ENCODE assay signal across 8 mouse cellular contexts in genomic region chrX:103563531-103564246, GRCm38 (mm10).
A peak's percentile ranks its signal among the peaks of the same experiment; 100 is the strongest.
DNase-seq lines count a peak whose midpoint lies in the region; ATAC-seq and TF ChIP-seq lines count a peak whose summit lies in the region.

No protein-coding gene starts in this region.

- no peak overlapping the region for H3K9ac ChIP-seq in forebrain, embryonic 11.5 days (ENCODE audit: low read length)
- H3K9ac ChIP-seq in intestine, embryonic 15.5 days: no peak overlapping the region
- no peak overlapping the region for H3K9ac ChIP-seq in neural tube, embryonic 13.5 days

- no peaks in the 10 kb centered on the region for H3K9me3 ChIP-seq in forebrain, embryonic 11.5 days (ENCODE audit: control insufficient read depth, low read length)
- no peaks in the 10 kb centered on the region; the same call in 1 of the 2 replicates for H3K9me3 ChIP-seq in forebrain, embryonic 10.5 days
- H3K9me3 ChIP-seq in intestine, embryonic 15.5 days: no peaks in the 10 kb centered on the region
- 0 out of 2 replicates have a peak, but pooled peaks cover 3% of the 10 kb centered on the region for H3K9me3 ChIP-seq in neural tube, embryonic 13.5 days

- peak overlapping the region; percentile 53 for H3K27ac ChIP-seq in forebrain, embryonic 11.5 days (ENCODE audit: low read depth, low read length)
- H3K27ac ChIP-seq in forebrain, embryonic 10.5 days: no peak overlapping the region
- no peak overlapping the region for H3K27ac ChIP-seq in intestine, embryonic 15.5 days
- peak overlapping the region; percentile 84 for H3K27ac ChIP-seq in neural tube, embryonic 13.5 days (replicated peaks)
- H3K27ac ChIP-seq in thymus, adult 2 months (ENCODE audit: control insufficient read depth, insufficient read depth, low read length): no peak overlapping the region; the same call in 1 of the 2 replicates

- no peak overlapping the region for H3K4me3 ChIP-seq in forebrain, embryonic 11.5 days (ENCODE audit: low read depth, low read length)
- no peak overlapping the region for H3K4me3 ChIP-seq in forebrain, embryonic 10.5 days
- H3K4me3 ChIP-seq in intestine, embryonic 15.5 days (replicated peaks): no peak overlapping the region
- no peak overlapping the region for H3K4me3 ChIP-seq in neural tube, embryonic 13.5 days
- H3K4me3 ChIP-seq in thymus, adult 2 months (ENCODE audit: control insufficient read depth, insufficient read depth, low read length): no peak overlapping the region

- no peak overlapping the region for H3K4me2 ChIP-seq in forebrain, embryonic 11.5 days (ENCODE audit: low read depth, low read length, severe bottlenecking)
- H3K4me2 ChIP-seq in intestine, embryonic 15.5 days (replicated peaks): no peak overlapping the region
- H3K4me2 ChIP-seq in neural tube, embryonic 13.5 days: peak overlapping the region; percentile 14; the same call in 1 of the 2 replicates

- peak; percentile 90 for ATAC-seq in forebrain, embryonic 11.5 days (replicated peaks; ENCODE audit: low FRiP score)
- peak; percentile 82 for ATAC-seq in intestine, embryonic 15.5 days
- ATAC-seq in neural tube, embryonic 13.5 days (ENCODE audit: low read depth): peak; percentile 96

- no peaks in the 10 kb centered on the region for H3K4me1 ChIP-seq in forebrain, embryonic 11.5 days (replicated peaks; ENCODE audit: control insufficient read depth, insufficient read depth, low read length)
- H3K4me1 ChIP-seq in forebrain, embryonic 10.5 days: no peaks in the 10 kb centered on the region
- 0 out of 2 replicates have a peak, but pooled peaks cover 3% of the 10 kb centered on the region for H3K4me1 ChIP-seq in intestine, embryonic 15.5 days (replicated peaks)
- H3K4me1 ChIP-seq in neural tube, embryonic 13.5 days (replicated peaks): peaks cover 18% of the 10 kb centered on the region
- H3K4me1 ChIP-seq in thymus, adult 2 months (replicated peaks; ENCODE audit: control insufficient read depth, insufficient read depth, low read length): no peaks in the 10 kb centered on the region; the same call in 1 of the 2 replicates

- TF ChIP-seq CTCF in thymus, adult 2 months (IDR thresholded peaks at IDR 0.05; ENCODE audit: borderline replicate concordance, control insufficient read depth, extremely low read depth, insufficient read depth, low read length, poor library complexity): no peak

- peak; percentile 55 for DNase-seq in forebrain, embryonic 11.5 days (ENCODE audit: low spot score)
- DNase-seq in forebrain, embryonic 10.5 days (ENCODE audit: extremely low spot score, low spot score): no peak
- peak; percentile 81 for DNase-seq in cerebellum, adult 9-11 months
- DNase-seq in gastrocnemius, postnatal 25 days: peak; percentile 59
- peak; percentile 88 to 94 for DNase-seq in left cerebral cortex, postnatal 10 days (ENCODE audit: extremely low spot score in 1 of 2, low spot score in 2 of 2)
- DNase-seq in thymus, adult 2 months: peak; percentile 27

- intact Hi-C loops in left cerebral cortex, postnatal 10 days (cut with DNase I): loop anchor here (2.0 to 5.0 kb wide), 2 partner anchors 53 to 71 kb away; no protein-coding TSS in a partner anchor

- TF ChIP-seq POLR2A in thymus, adult 2 months (IDR thresholded peaks at IDR 0.05; ENCODE audit: control insufficient read depth, extremely low read depth, insufficient read depth, low read length, poor library complexity): no peak

- WGBS in forebrain, embryonic 11.5 days: 78% methylated on average over 8 of the region's 8 CpGs
- 91% methylated on average over 8 of the region's 8 CpGs for whole genome bisulfite sequencing in forebrain, embryonic 10.5 days
- WGBS in intestine, embryonic 15.5 days: 58% methylated on average over 8 of the region's 8 CpGs
- 21% methylated on average over 8 of the region's 8 CpGs for WGBS in neural tube, embryonic 13.5 days
- 62% methylated on average over 8 of the region's 8 CpGs for WGBS in thymus, adult 2 months

- no peaks in the 10 kb centered on the region for H3K27me3 ChIP-seq in forebrain, embryonic 11.5 days (ENCODE audit: control insufficient read depth, insufficient read depth, low read length)
- no peaks in the 10 kb centered on the region for H3K27me3 ChIP-seq in forebrain, embryonic 10.5 days (ENCODE audit: poor library complexity, severe bottlenecking)
- H3K27me3 ChIP-seq in intestine, embryonic 15.5 days (replicated peaks): no peaks in the 10 kb centered on the region
- no peaks in the 10 kb centered on the region for H3K27me3 ChIP-seq in neural tube, embryonic 13.5 days
- no peaks in the 10 kb centered on the region for H3K27me3 ChIP-seq in thymus, adult 2 months (ENCODE audit: control insufficient read depth, insufficient read depth, low read length)

- H3K36me3 ChIP-seq in forebrain, embryonic 11.5 days (ENCODE audit: control insufficient read depth, insufficient read depth, low read length): no peaks in the 10 kb centered on the region
- peaks cover 31% of the 10 kb centered on the region for H3K36me3 ChIP-seq in forebrain, embryonic 10.5 days (replicated peaks)
- no peaks in the 10 kb centered on the region for H3K36me3 ChIP-seq in intestine, embryonic 15.5 days
- no peaks in the 10 kb centered on the region for H3K36me3 ChIP-seq in neural tube, embryonic 13.5 days
- no peaks in the 10 kb centered on the region for H3K36me3 ChIP-seq in thymus, adult 2 months (ENCODE audit: control insufficient read depth, insufficient read depth, low read length)

Comparison
In these comparisons a context has a peak if more than half of its experiments do, and no peak if none do; other contexts are left out.
1. H3K27ac ChIP-seq: peak in forebrain, embryonic 11.5 days (single experiment) and neural tube, embryonic 13.5 days (single experiment); none in forebrain, embryonic 10.5 days (single experiment), intestine, embryonic 15.5 days (single experiment) and thymus, adult 2 months (single experiment).
2. Peak in every context shown above with its lines, with median percentiles within 50 percentile points of each other: ATAC-seq.